Mouse (Mus musculus) large intestine, adult 2 months (tissue): ENCODE measurements around the gene Crisp2. TPM values are rescaled to one million over a fixed set of nuclear protein-coding genes. Genes with fewer than 3 reads are reported as not detected.

Experiments used
- DNase-seq: peaks from one replicate; pipeline ENCODE4 v3.0.0-alpha.2; 2012; ENCODE audit warnings: low read depth, low spot score
- WGBS: fragments of 180-500 bp; shearing (Covaris S2); methylation state at CpG from one replicate; pipeline ENCODE4 v1.1.7; 2018; 5-methylcytosine and 5-hydroxymethylcytosine counted together
- polyA plus RNA-seq: library from polyadenylated mRNA; depleted of rRNA; stranded (reverse); fragments of >200 nt; gene quantifications from 2 replicates; pipeline ENCODE4 v1.2.3, GENCODE M21; 2012; rRNA removed

Crisp2 gene
- polyA plus RNA-seq: not detected in 2 replicates

DNA sequence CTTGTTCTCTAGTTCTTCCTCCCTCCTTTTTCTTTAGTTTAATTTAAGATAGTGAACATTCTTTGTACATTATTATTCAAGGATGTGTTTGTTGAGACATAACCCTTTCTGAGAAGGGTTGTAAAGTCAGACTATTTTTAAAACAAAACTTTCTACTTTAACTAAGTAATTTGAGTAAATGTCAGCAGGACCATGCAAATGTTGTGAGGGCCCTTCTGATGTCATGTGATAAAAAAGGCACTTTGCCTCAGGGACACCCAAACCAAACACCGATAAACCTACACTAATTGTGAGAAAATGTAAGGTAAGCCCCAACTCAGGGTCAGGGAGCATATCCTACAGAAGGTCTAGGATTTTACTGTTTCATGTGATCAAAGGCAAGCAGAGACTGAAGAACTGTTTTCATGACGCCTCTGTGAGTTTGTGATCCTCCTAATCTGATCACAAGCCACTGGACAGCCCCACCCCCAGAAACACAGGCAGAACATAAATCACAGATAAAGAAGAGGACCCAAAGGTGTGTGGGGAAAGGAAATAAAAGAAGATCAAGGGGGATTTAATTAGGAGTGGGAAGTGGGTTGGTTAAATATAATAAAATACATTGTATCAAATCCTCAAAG lies at the start of gene Crisp2:
Gene Crisp2 (minus strand): TSS at position 51 of the 620 bp plus-strand sequence.
- no peak for DNase-seq
- 25% methylated on average over 2 of the region's 2 CpGs for WGBS

DNA sequence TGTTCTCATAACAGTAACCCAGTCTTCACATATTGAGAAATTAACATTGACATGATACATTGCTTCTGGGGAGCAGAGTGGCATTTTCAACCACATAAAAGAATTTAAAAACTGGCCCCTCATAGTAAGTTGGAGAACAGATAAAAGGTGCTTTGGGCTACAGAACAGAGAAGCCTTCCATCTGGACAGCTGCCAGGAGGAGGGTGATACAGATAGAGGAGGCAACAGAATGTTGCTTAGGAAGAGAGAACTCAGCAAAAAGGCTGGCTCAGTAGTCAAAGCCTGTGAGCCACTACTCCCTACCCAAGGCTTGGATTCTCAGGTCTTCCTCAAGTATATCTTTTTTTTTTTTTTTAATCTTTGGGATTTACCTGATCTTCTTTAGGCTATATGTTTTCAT lies 48.3 kb upstream of the Crisp2 start:
- DNase-seq: no peak

DNA sequence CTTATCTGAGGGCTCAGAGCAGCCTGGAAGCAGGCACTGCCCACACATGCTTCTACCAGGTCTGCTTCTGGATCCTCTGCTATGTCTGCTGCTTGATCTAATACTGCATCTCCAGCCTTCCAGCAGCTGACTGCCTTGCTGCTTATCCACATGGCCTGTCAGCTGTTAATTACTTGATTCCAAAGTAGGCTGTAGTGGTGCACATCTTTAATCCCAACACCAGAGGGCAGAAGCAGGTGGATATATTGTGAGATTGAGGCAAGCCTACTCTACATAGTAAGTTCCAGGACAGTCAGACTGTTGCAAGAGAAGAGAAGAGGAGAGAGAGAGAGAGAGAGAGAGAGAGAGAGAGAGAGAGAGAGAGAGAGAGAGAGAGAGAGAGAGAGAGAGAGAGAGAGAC lies 30.5 kb upstream of the Crisp2 start:
- DNase-seq: peak; percentile 24

DNA sequence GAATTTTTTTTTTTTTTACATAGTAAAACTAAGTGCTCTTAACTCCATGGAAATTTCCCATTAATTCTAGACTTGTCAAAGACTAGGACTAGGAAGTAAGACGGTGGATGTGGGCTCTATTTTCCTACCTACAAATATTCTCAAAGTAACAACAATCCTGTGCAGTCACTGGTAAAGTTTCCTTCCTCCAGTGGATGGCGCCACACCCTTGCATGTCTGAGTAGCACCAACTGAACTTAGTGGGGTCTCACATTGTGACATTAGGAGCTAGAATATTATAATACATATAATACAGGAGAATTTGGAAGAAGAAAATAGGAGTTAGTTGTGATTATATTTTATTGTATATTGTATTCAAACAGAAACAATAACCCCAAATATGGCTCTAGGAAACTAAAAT lies 25.1 kb upstream of the Crisp2 start:
- WGBS: 48% methylated on average over 2 of the region's 2 CpGs
- DNase-seq: no peak

DNA sequence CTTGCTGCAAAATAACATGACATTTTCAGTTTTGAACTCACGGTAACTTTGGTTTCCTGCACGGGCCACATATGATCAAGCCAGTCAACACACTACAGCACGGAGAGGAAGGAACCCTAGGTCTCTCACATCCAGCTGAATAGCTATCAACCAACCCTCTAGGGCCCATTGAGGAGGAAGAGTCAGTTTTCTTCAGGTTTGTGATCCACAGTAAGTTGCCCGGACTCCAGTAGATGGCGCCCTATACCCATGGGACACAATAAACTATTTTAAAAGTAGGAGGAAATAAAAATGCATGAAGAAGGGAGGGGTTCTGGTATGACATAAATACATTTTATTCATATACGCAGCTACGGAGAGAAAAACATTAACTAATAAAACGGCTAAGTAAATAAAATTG lies 17.7 kb upstream of the Crisp2 start:
- peak; percentile 52 for DNase-seq
- 29% methylated on average over 8 of the region's 8 CpGs for WGBS

- 9% methylated on average over 4 of the region's 4 CpGs for WGBS
- no peak for DNase-seq
Observed at GRCm38 (mm10) chr17:40823817-40824216, 17.0 kb upstream of the Crisp2 start.

DNA sequence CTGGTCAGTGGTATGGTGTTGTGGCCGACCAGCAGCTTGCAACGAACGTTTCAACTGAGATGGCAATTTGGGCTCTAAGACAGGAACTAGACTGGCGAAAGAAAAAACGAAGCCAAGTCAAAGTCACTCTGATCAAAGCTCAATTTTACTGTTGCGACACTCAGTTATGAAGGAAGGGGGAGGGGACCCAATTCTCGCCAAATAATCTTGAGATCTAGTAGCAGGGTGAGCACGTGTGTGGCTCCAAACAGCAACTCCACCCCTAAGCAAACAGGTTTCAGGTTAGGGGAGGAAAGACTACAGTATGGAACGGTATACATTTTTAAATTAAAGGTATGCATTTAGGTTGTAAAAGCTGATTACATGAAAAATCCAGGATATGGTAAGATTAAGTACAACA lies 14.7 kb upstream of the Crisp2 start:
- no peak for DNase-seq
- WGBS: 27% methylated on average over 9 of the region's 9 CpGs

GRCm38 (mm10) chr17:40817340-40817943 lies 10.6 kb upstream of the Crisp2 start:
- DNase-seq: no peak
- WGBS: 73% methylated on average over 4 of the region's 4 CpGs

- whole genome bisulfite sequencing: 68% methylated on average over 2 of the region's 2 CpGs
- no peak for DNase-seq
Observed at GRCm38 (mm10) chr17:40812259-40812658, 5.5 kb upstream of the Crisp2 start.

DNA sequence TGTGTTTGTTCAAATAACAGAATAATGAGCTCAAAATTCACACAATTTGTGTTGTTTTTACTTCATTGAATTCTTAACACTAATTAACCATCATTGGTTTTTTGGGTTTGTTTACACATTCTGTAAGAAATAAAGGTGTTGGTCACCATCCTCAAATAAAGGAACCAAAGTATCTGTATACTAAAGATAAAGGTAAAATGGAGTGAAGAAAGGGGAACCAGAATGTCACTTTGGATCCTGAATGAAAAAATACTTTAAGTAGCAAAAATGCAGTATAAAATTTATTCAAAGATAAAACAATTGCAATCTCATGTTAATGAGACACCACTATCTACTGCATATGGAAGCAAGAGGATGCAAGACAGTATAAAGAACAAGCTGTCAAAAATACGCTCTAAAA lies 4.8 kb upstream of the Crisp2 start:
- WGBS: 83% methylated on average over 1 of the region's 1 CpGs
- no peak for DNase-seq

GRCm38 (mm10) chr17:40810934-40811333 lies 4.1 kb upstream of the Crisp2 start, which contains the start of gene Rhag:
Gene Rhag, plus strand, starts transcription at chr17:40811126.
- no peak for DNase-seq
- WGBS: 51% methylated on average over 1 of the region's 1 CpGs

GRCm38 (mm10) chr17:40808071-40808470 lies 1.3 kb upstream of the Crisp2 start:
- DNase-seq: no peak

DNA sequence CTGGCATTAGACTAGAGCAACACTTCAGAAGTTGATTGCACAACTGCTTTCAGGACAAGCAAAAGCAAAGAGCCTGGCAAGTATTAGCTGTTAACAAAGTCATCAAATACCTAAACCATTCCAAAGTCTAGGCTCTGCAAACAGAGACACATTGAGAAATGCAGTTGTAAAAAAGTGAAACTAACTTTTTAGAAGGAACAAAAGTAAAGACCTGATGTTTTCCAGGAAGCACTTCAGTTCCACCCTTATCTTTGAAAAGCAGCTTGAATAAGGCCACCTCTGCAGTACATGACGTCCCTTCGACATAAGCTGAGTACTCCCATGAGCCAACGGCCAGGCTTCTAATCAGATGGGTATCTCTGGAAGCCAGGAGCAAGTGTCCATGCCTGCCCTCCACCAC lies 253 bp downstream of the Crisp2 start:
- WGBS: 11% methylated on average over 3 of the region's 3 CpGs
- no peak for DNase-seq

GRCm38 (mm10) chr17:40802707-40803340 lies 4.0 kb downstream of the Crisp2 start:
- 83% methylated on average over 3 of the region's 3 CpGs for WGBS
- no peak for DNase-seq

GRCm38 (mm10) chr17:40793921-40794854 lies 12.6 kb downstream of the Crisp2 start:
- no peak for DNase-seq
- WGBS: 45% methylated on average over 20 of the region's 20 CpGs

- no peak for DNase-seq
Observed at GRCm38 (mm10) chr17:40789877-40790276, 16.9 kb downstream of the Crisp2 start.

DNA sequence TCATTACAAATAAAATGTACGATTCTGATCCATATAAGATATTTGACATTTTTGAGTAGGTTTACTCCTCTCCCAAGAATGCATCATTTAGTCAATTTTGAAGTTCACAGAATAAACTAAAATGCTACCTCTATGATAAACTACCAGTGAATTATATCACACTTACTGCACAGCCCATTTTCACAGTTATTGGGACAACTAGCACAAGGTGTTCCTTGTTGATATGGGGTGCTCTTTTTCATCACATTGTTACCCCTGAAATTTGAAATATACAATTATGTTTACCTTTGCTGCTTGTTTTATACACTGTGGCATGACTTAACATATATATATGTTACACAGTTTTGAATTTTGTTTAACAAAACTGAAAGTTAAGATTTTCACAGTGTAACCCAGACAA lies 39.7 kb downstream of the Crisp2 start:
- DNase-seq: no peak
- 74% methylated on average over 1 of the region's 1 CpGs for WGBS

GRCm38 (mm10) chr17:40763662-40764061 lies 43.1 kb downstream of the Crisp2 start:
- no peak for DNase-seq
- 52% methylated on average over 4 of the region's 4 CpGs for WGBS

GRCm38 (mm10) chr17:40731724-40732123 lies 75.1 kb downstream of the Crisp2 start:
- 28% methylated on average over 4 of the region's 4 CpGs for WGBS
- no peak for DNase-seq

DNA sequence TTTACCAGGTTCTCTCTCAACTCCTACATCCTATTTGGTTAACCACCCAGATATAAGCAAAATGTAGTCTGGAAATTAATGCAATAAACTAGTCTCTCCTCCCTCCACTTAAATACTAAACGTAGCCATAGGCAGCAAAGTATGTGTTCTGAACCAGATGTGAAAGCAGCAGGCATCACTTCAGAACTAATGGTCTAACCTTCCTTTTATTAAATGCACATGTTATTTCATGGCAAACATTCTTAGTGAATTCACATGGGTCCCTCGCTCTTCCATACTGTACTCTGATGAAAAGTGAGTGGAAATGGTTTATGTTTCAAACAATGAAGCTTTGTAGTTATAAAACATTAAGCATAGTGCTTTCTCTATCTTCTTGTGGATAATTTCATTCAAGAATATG lies 75.5 kb downstream of the Crisp2 start:
- no peak for DNase-seq
- 60% methylated on average over 2 of the region's 2 CpGs for WGBS
